Mouse (Mus musculus) heart, postnatal 36 days (tissue): ENCODE measurements at regions not wholly inside any gene's neighbourhood (a gene's known extent, or its start where the extent isn't known, plus 50 kb on each side); places are given as distances from the start of the nearest gene placed in this dataset.

Experiments used
- DNase-seq, 2 experiments: peaks; one replicate each; pipeline ENCODE4 v3.0.0; 2021 to 2022
- intact Hi-C: fragments of 180-260 bp; cut with DNase I; formaldehyde crosslinking; loops from one replicate; pipeline ENCODE4 v1.15.1; 2025

GRCm38 (mm10) chr10:21672171-21672570, 79.2 kb downstream of the 1700020N01Rik start:
- no peak for DNase-seq
- intact Hi-C loops = no loop called here

- intact Hi-C loops = no loop called here
- DNase-seq = no peak
These were observed 79.7 kb downstream of the 1700020N01Rik start for GRCm38 (mm10) chr10:21672666-21673065.

- intact Hi-C loops = no loop called here
- no peak for DNase-seq
These were observed 80.9 kb downstream of the 1700020N01Rik start for GRCm38 (mm10) chr10:21673831-21674230.

- DNase-seq = no peak
- intact Hi-C loops = loop anchor here (5.0 kb wide), 2 partner anchors 107 to 128 kb away; no protein-coding TSS in a partner anchor
These were observed 82.8 kb downstream of the 1700020N01Rik start for GRCm38 (mm10) chr10:21675786-21676185.

GRCm38 (mm10) chr10:21677911-21678310, 85.0 kb downstream of the 1700020N01Rik start:
- DNase-seq = no peak

GRCm38 (mm10) chr10:21678372-21678771, 85.4 kb downstream of the 1700020N01Rik start:
- DNase-seq = no peak
- intact Hi-C loops = loop anchor here (2.0 to 5.0 kb wide), 5 partner anchors 104 to 314 kb away; no protein-coding TSS in a partner anchor

More at GRCm38 (mm10) chr10:21677911-21678310, 85.0 kb downstream of the 1700020N01Rik start:
- intact Hi-C loops = loop anchor here (2.0 to 5.0 kb wide), 5 partner anchors 104 to 315 kb away; no protein-coding TSS in a partner anchor

GRCm38 (mm10) chr10:21678811-21679451, 86.0 kb downstream of the 1700020N01Rik start:
- intact Hi-C loops = loop anchor here (2.0 to 5.0 kb wide), 5 partner anchors 103 to 314 kb away; no protein-coding TSS in a partner anchor
- DNase-seq = peak; percentile 32 to 52

GRCm38 (mm10) chr10:21680789-21681188, 87.8 kb downstream of the 1700020N01Rik start:
- intact Hi-C loops = loop anchor here (5.0 kb wide), 1 partner anchor 222 kb away; no protein-coding TSS in a partner anchor
- no peak for DNase-seq

- peak; percentile 22 to 37 for DNase-seq
- intact Hi-C loops = loop anchor here (5.0 kb wide), 1 partner anchor 218 kb away; no protein-coding TSS in a partner anchor
These were observed 91.5 kb downstream of the 1700020N01Rik start for GRCm38 (mm10) chr10:21684286-21685013.

- intact Hi-C loops = no loop called here
- DNase-seq = peak; percentile 64 to 70
These were observed 92.3 kb downstream of the 1700020N01Rik start for GRCm38 (mm10) chr10:21685122-21685798.

GRCm38 (mm10) chr10:21686060-21686459, 93.1 kb downstream of the 1700020N01Rik start:
- intact Hi-C loops = no loop called here
- peak; percentile 18 to 50 for DNase-seq

- no peak for DNase-seq
These were observed 94.5 kb downstream of the 1700020N01Rik start for GRCm38 (mm10) chr10:21687484-21687883.

GRCm38 (mm10) chr10:21688513-21688912, 95.6 kb downstream of the 1700020N01Rik start:
- DNase-seq = no peak
- intact Hi-C loops = no loop called here

More at GRCm38 (mm10) chr10:21687484-21687883, 94.5 kb downstream of the 1700020N01Rik start:
- intact Hi-C loops = no loop called here

GRCm38 (mm10) chr10:21689847-21690269, 96.9 kb downstream of the 1700020N01Rik start:
- DNase-seq = no peak
- intact Hi-C loops = no loop called here

GRCm38 (mm10) chr10:21695185-21695584, 102.2 kb downstream of the 1700020N01Rik start:
- intact Hi-C loops = no loop called here
- DNase-seq = no peak

GRCm38 (mm10) chr10:21696671-21697070, 103.7 kb downstream of the 1700020N01Rik start:
- intact Hi-C loops = no loop called here
- DNase-seq = no peak

GRCm38 (mm10) chr10:21701580-21701979, 108.6 kb downstream of the 1700020N01Rik start:
- DNase-seq = no peak

GRCm38 (mm10) chr10:21702134-21702533, 109.2 kb downstream of the 1700020N01Rik start:
- DNase-seq = no peak
- intact Hi-C loops = loop anchor here (2.0 to 5.0 kb wide), 4 partner anchors 81 to 290 kb away; no protein-coding TSS in a partner anchor

More at GRCm38 (mm10) chr10:21701580-21701979, 108.6 kb downstream of the 1700020N01Rik start:
- intact Hi-C loops = loop anchor here (5.0 kb wide), 3 partner anchors 151 to 291 kb away; no protein-coding TSS in a partner anchor

- intact Hi-C loops = no loop called here
- no peak for DNase-seq
These were observed 118.9 kb downstream of the 1700020N01Rik start for GRCm38 (mm10) chr10:21711866-21712265.

GRCm38 (mm10) chr10:21712828-21713227, 119.9 kb downstream of the 1700020N01Rik start:
- no peak for DNase-seq
- intact Hi-C loops = no loop called here
